In genomic region chr8:86884489-86885463, GRCm38 (mm10) we compare ENCODE assay signal across 8 mouse cellular contexts. TPM values are rescaled to one million over a fixed set of nuclear protein-coding genes. Genes with fewer than 3 reads are reported as not detected.
DNase-seq lines count a peak whose midpoint lies in the region; ATAC-seq and TF ChIP-seq lines count a peak whose summit lies in the region.

N4bp1 (minus strand) TSS chr8:86885258.

- under 1% methylated on average over 92 of the region's 119 CpGs for WGBS in forebrain, embryonic 14.5 days
- WGBS in liver, postnatal 0 days (ENCODE audit: insufficient replicate concordance) = under 1% methylated on average over 81 of the region's 119 CpGs
- 1% methylated on average over 115 of the region's 119 CpGs for WGBS in neural tube, embryonic 13.5 days

- intact Hi-C loops in heart, postnatal 14 days (cut with DNase I) = loop anchor here (5.0 kb wide), 3 partner anchors 37 to 137 kb away; partner anchors contain the start of genes Gm10638 and Siah1a

- peak within 1 kb of the TSS; percentile 95 for H3K27ac ChIP-seq in ES-E14 (ENCODE audit: insufficient read depth, low read depth, low read length, poor library complexity, severe bottlenecking)
- H3K27ac ChIP-seq in forebrain, embryonic 14.5 days (ENCODE audit: low read depth, low read length) = peak within 1 kb of the TSS; percentile 91
- peak within 1 kb of the TSS; percentile 91 for H3K27ac ChIP-seq in liver, postnatal 0 days (ENCODE audit: low read depth)
- H3K27ac ChIP-seq in neural tube, embryonic 13.5 days (replicated peaks) = peak within 1 kb of the TSS; percentile 96

- H3K4me3 ChIP-seq in ES-E14 (ENCODE audit: insufficient read depth in 1 of 2, low read depth in 1 of 2, low read length in 2 of 2, poor library complexity in 1 of 2, severe bottlenecking in 1 of 2) = peak within 1 kb of the TSS; percentile 95 to 99
- H3K4me3 ChIP-seq in forebrain, embryonic 14.5 days (ENCODE audit: low read depth, low read length) = peak within 1 kb of the TSS; percentile 94
- H3K4me3 ChIP-seq in liver, postnatal 0 days (ENCODE audit: low read depth, low read length) = peak within 1 kb of the TSS; percentile 97
- peak within 1 kb of the TSS; percentile 96 for H3K4me3 ChIP-seq in neural tube, embryonic 13.5 days

- ATAC-seq in forebrain, embryonic 14.5 days = peak; percentile 97
- ATAC-seq in liver, postnatal 0 days = peak; percentile 86
- ATAC-seq in neural tube, embryonic 13.5 days (ENCODE audit: low read depth) = peak; percentile 96

- TF ChIP-seq CTCF in liver, postnatal 0 days (IDR thresholded peaks at IDR 0.05; ENCODE audit: low read depth) = no peak

- DNase-seq in ES-E14 (ENCODE audit: low read depth, low spot score) = peak; percentile 77
- DNase-seq in cerebellum, adult 11 months = peak; percentile 94
- DNase-seq in forebrain, embryonic 14.5 days (ENCODE audit: low spot score) = peak; percentile 97
- DNase-seq in heart, postnatal 14 days = peak; percentile 93 to 94
- peak; percentile 94 for DNase-seq in layer of hippocampus, adult 11-12 months (ENCODE audit: low spot score)
- DNase-seq in liver, postnatal 0 days = peak; percentile 92
- peak; percentile 91 for DNase-seq in telencephalon, adult 2 months (ENCODE audit: low read depth, low spot score)

- H3K36me3 ChIP-seq in ES-E14 (ENCODE audit: control insufficient read depth, insufficient read depth, low read length, poor library complexity, severe bottlenecking) = peaks cover 9% of the 10 kb centered on the region
- H3K36me3 ChIP-seq in forebrain, embryonic 14.5 days (ENCODE audit: control insufficient read depth, insufficient read depth, low read length) = 0 out of 2 replicates have a peak, but pooled peaks cover 3% of the 10 kb centered on the region
- peaks cover 3% of the 10 kb centered on the region for H3K36me3 ChIP-seq in liver, postnatal 0 days (replicated peaks; ENCODE audit: insufficient read depth, low read length)
- peaks cover 3% of the 10 kb centered on the region; the same call in 1 of the 2 replicates for H3K36me3 ChIP-seq in neural tube, embryonic 13.5 days

- peak within 1 kb of the TSS; percentile 67 for H3K4me2 ChIP-seq in forebrain, embryonic 14.5 days (ENCODE audit: low read length)
- peak within 1 kb of the TSS; percentile 93 for H3K4me2 ChIP-seq in liver, postnatal 0 days (ENCODE audit: low read depth, low read length)
- H3K4me2 ChIP-seq in neural tube, embryonic 13.5 days = peak within 1 kb of the TSS; percentile 85

- peaks cover 16 to 19% of the 10 kb centered on the region in 2 experiments for H3K4me1 ChIP-seq in ES-E14 (ENCODE audit: control insufficient read depth in 2 of 2, insufficient read depth in 2 of 2, low read length in 2 of 2, poor library complexity in 1 of 2)
- H3K4me1 ChIP-seq in forebrain, embryonic 14.5 days (ENCODE audit: control insufficient read depth, insufficient read depth, low read length) = peaks cover 13% of the 10 kb centered on the region
- peaks cover 39% of the 10 kb centered on the region for H3K4me1 ChIP-seq in liver, postnatal 0 days (ENCODE audit: insufficient read depth)
- peaks cover 30% of the 10 kb centered on the region for H3K4me1 ChIP-seq in neural tube, embryonic 13.5 days (replicated peaks)

- no peaks in the 10 kb centered on the region for H3K27me3 ChIP-seq in forebrain, embryonic 14.5 days (replicated peaks; ENCODE audit: control insufficient read depth, insufficient read depth, low read length)
- no peaks in the 10 kb centered on the region for H3K27me3 ChIP-seq in liver, postnatal 0 days (ENCODE audit: insufficient read depth, low read length)
- H3K27me3 ChIP-seq in neural tube, embryonic 13.5 days = no peaks in the 10 kb centered on the region

- peak within 1 kb of the TSS; percentile 97 for H3K9ac ChIP-seq in ES-E14 (ENCODE audit: insufficient read depth, low read depth, low read length, poor library complexity, severe bottlenecking)
- H3K9ac ChIP-seq in forebrain, embryonic 14.5 days (ENCODE audit: low read length) = peak within 1 kb of the TSS; percentile 93
- H3K9ac ChIP-seq in liver, postnatal 0 days (replicated peaks) = peak within 1 kb of the TSS; percentile 89
- H3K9ac ChIP-seq in neural tube, embryonic 13.5 days = peak within 1 kb of the TSS; percentile 94

- in situ Hi-C loops in ES-E14 (cut with MboI; ENCODE audit: low sequenced_read_pairs in 2 of 2, unreplicated experiment in 2 of 2) = no loop called here

- H3K9me3 ChIP-seq in ES-E14 (ENCODE audit: control insufficient read depth, insufficient read depth, low read depth, low read length) = no peaks in the 10 kb centered on the region
- H3K9me3 ChIP-seq in forebrain, embryonic 14.5 days (replicated peaks; ENCODE audit: control insufficient read depth, low read length) = no peaks in the 10 kb centered on the region
- H3K9me3 ChIP-seq in liver, postnatal 0 days (ENCODE audit: low read length) = no peaks in the 10 kb centered on the region
- H3K9me3 ChIP-seq in neural tube, embryonic 13.5 days = no peaks in the 10 kb centered on the region

- TF ChIP-seq EP300 in liver, postnatal 0 days (IDR thresholded peaks at IDR 0.05; ENCODE audit: low read depth) = no peak

TF ChIP-seq in ES-E14, 5 proteins besides CTCF, POLR2A, EP300 and RAD21:
- TF ChIP-seq HCFC1 (IDR thresholded peaks at IDR 0.05; ENCODE audit: borderline replicate concordance, insufficient read depth, low read length) (peak; percentile 90), CHD2 (IDR thresholded peaks at IDR 0.05; ENCODE audit: low read depth, low read length) (no peak)
TF ChIP-seq in ES-E14: peak in this region for 1.

RNA-seq across cellular contexts. Expression of gene N4bp1, which starts in this region (rescaled TPM):
- total RNA-seq in ES-E14 (2012; rRNA removed) = 40.1 and 40.2 TPM in 2 replicates
- polyA plus RNA-seq in forebrain, embryonic 14.5 days (2014; fragmentation: Nextera tagmentation; extraction: Ambion mirVana) = 8.3 and 9.8 TPM in 2 replicates
- 10 to 100 TPM; 17.1 to 18.0 TPM for total RNA-seq in heart, postnatal 14 days (2021)
- 2.3 and 2.6 TPM in 2 replicates for polyA plus RNA-seq in liver, postnatal 0 days (2015; fragmentation: Nextera tagmentation; extraction: Ambion mirVana)
- 9.3 and 10.2 TPM in 2 replicates for polyA plus RNA-seq in neural tube, embryonic 13.5 days (2015; fragmentation: Nextera tagmentation; extraction: Ambion mirVana)

Comparison
In these comparisons a context has a peak if more than half of its experiments do, and no peak if none do; other contexts are left out.
1. Peak in every context shown above with its lines: DNase-seq, ATAC-seq, H3K4me3 ChIP-seq and H3K27ac ChIP-seq.